Mouse (Mus musculus) limb, embryonic 11.5 days (tissue): ENCODE measurements around the gene Grin2b. TPM values are rescaled to one million over a fixed set of nuclear protein-coding genes. Genes with fewer than 3 reads are reported as not detected.
"Not testable (repeated sequence)": the region's sequence is repeated elsewhere in the genome, so short reads cannot be mapped to it uniquely, and the experiment has no call there.

ENCODE experiments used
- ATAC-seq: fragments of 200-750 bp; cut with Nextera tagmentation; 2 replicates; pipeline ENCODE4 v1.8.0; 2017; ENCODE audit warnings: low read depth; ENCODE audit not compliant: insufficient number of reproducible peaks, low FRiP score, low TSS enrichment
- DNase-seq: peaks from one replicate; pipeline ENCODE4 v3.0.0-alpha.2; 2015; ENCODE audit warnings: low spot score
- H3K27ac ChIP-seq: fragments of 300-500 bp; sonication (generic); replicated peaks from 2 replicates; pipeline ENCODE4 v1.5.1; 2014; ENCODE audit warnings: low read depth, mild to moderate bottlenecking, low read length
- H3K27me3 ChIP-seq: fragments of 300-500 bp; sonication (generic); 2 replicates; pipeline ENCODE4 v1.6.1; 2014; ENCODE audit warnings: mild to moderate bottlenecking, low read length, mixed read lengths; ENCODE audit not compliant: control insufficient read depth, insufficient read depth
- H3K36me3 ChIP-seq: fragments of 300-500 bp; sonication (generic); 2 replicates; pipeline ENCODE4 v1.6.1; 2014; ENCODE audit warnings: mild to moderate bottlenecking, low read length, moderate library complexity, mixed read lengths; ENCODE audit not compliant: control insufficient read depth, insufficient read depth
- H3K4me1 ChIP-seq: fragments of 300-500 bp; sonication (generic); 2 replicates; pipeline ENCODE4 v1.6.1; 2014; ENCODE audit warnings: low read length, mixed read lengths; ENCODE audit not compliant: control insufficient read depth, insufficient read depth
- H3K4me2 ChIP-seq: fragments of 300-500 bp; sonication (generic); 2 replicates; pipeline ENCODE4 v1.6.1; 2014; ENCODE audit warnings: low read depth, mild to moderate bottlenecking, moderate library complexity; ENCODE audit not compliant: severe bottlenecking
- H3K4me3 ChIP-seq: fragments of 300-500 bp; sonication (generic); 2 replicates; pipeline ENCODE4 v1.5.1; 2014; ENCODE audit warnings: low read depth, low read length
- H3K9ac ChIP-seq: fragments of 300-500 bp; sonication (generic); 2 replicates; pipeline ENCODE4 v1.6.1; 2014; ENCODE audit warnings: mild to moderate bottlenecking, low read length
- H3K9me3 ChIP-seq: fragments of 300-500 bp; sonication (generic); 2 replicates; pipeline ENCODE4 v1.6.1; 2016; ENCODE audit warnings: low read length; ENCODE audit not compliant: control insufficient read depth
- WGBS: fragments of 180-500 bp; shearing (Covaris S2); extraction: QIAGEN DNeasy Blood & Tissue Kit; methylation state at CpG from one replicate; pipeline ENCODE4 v1.1.7; 2014; 5-methylcytosine and 5-hydroxymethylcytosine counted together
- polyA plus RNA-seq: library from polyadenylated mRNA; unstranded; fragments of >200 nt; fragmentation: Nextera tagmentation; extraction: Ambion mirVana; gene quantifications from 2 replicates; pipeline ENCODE4 v1.2.1, GENCODE M21; 2014

Grin2b gene
- polyA plus RNA-seq, 1 experiment from 2014 or later = 0.32 TPM

DNA sequence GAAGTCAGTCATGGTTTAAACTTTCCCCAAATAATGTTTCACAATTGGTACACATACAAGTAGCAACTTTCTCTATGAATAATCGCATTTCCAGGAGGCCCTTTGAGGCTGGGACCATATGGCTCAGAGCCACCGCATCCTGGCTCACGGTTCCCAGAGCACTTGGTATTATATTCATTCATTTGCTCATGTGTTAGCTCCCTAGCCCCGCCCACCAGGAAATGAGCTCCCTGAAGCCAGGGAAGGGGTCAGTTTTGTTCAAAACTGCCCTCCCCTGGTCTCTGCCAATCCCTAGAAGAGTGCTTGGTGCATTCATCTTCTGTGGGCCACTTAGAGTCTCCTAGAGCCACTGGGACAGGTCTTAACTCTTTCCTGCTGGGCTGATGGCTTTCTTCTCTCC lies 344.3 kb downstream of the Grin2b start:
- no peak overlapping the region for H3K4me2 ChIP-seq
- no peaks in the 10 kb centered on the region for H3K4me1 ChIP-seq
- 55% methylated on average over 4 of the region's 4 CpGs for whole genome bisulfite sequencing
- H3K9ac ChIP-seq = no peak overlapping the region
- no peak overlapping the region for H3K4me3 ChIP-seq
- H3K9me3 ChIP-seq = no peaks in the 10 kb centered on the region
- H3K36me3 ChIP-seq = no peaks in the 10 kb centered on the region
- DNase-seq (no peak), ATAC-seq (no peak)
- H3K27me3 ChIP-seq = no peaks in the 10 kb centered on the region
- H3K27ac ChIP-seq = no peak overlapping the region

DNA sequence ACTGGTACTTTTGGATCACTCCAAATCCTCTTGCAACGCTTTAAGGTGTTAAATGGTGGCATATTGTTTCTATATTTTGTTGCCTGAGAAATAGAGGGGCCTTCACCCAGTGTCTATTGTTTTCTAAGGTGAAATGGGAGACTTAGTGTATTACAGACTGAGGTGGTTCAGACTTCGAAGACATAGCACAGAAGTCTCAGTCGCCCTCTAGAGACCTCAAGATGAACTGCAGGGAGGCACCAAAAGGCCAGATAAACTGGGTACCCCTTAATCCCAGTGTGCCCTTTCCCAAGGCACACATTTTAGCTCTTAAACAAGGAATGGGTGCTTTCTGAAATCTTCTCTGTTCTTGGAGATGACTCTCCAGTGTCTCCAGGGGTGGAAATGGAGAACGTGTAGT lies 345.4 kb downstream of the Grin2b start:
- H3K27me3 ChIP-seq = no peaks in the 10 kb centered on the region
- H3K36me3 ChIP-seq = no peaks in the 10 kb centered on the region
- H3K4me2 ChIP-seq = no peak overlapping the region
- no peak overlapping the region for H3K27ac ChIP-seq
- no peaks in the 10 kb centered on the region for H3K4me1 ChIP-seq
- no peak for ATAC-seq
- 18% methylated on average over 4 of the region's 4 CpGs for WGBS
- H3K4me3 ChIP-seq = no peak overlapping the region
- H3K9ac ChIP-seq = no peak overlapping the region
- DNase-seq = peak; percentile 57
- no peaks in the 10 kb centered on the region for H3K9me3 ChIP-seq

DNA sequence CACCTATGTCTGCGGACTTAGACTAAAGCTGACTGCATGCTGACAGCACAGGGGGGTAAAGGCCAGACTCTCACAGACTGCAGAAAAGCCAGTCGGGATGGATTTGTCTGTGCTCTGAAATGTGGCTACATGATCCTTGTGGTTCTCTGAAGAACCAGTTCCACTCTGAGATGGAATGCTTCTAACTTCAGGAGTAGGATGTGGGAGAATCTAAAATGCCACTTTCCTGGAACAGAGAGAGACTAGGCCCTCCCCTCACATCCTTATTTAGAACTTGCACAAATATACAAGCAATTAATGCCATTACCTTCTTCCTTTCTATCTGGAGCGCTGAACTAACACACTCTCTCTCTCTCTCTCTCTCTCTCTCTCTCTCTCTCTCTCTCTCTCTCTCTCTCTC lies 346.0 kb downstream of the Grin2b start:
- no peaks in the 10 kb centered on the region for H3K36me3 ChIP-seq
- H3K4me3 ChIP-seq = no peak overlapping the region
- H3K27ac ChIP-seq = no peak overlapping the region
- H3K4me2 ChIP-seq = no peak overlapping the region
- WGBS = 95% methylated on average over 3 of the region's 3 CpGs
- no peaks in the 10 kb centered on the region for H3K4me1 ChIP-seq
- no peak for ATAC-seq
- H3K27me3 ChIP-seq = no peaks in the 10 kb centered on the region
- no peaks in the 10 kb centered on the region for H3K9me3 ChIP-seq
- no peak for DNase-seq
- H3K9ac ChIP-seq = no peak overlapping the region

DNA sequence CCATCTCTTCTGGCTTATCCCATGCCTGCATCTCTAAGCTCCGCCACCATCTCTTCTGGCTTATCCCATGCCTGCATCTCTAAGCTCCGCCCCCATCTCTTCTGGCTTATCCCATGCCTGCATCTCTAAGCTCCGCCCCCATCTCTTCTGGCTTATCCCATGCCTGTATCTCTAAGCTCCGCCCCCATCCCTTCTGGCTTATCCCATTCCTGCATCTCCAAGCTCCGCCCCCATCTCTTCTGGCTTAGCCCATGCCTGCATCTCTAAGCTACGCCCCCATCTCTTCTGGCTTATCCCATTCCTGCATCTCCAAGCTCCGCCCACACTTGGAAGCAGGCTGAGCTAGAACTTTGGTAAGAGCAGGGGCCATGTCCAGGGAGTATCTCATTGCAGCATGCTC lies 346.5 kb downstream of the Grin2b start:
- not testable (repeated sequence) for H3K9me3 ChIP-seq, DNase-seq, H3K9ac ChIP-seq, H3K36me3 ChIP-seq, H3K4me2 ChIP-seq, H3K27ac ChIP-seq, ATAC-seq, H3K4me1 ChIP-seq, H3K4me3 ChIP-seq, H3K27me3 ChIP-seq
- 96% methylated on average over 7 of the region's 7 CpGs for WGBS

DNA sequence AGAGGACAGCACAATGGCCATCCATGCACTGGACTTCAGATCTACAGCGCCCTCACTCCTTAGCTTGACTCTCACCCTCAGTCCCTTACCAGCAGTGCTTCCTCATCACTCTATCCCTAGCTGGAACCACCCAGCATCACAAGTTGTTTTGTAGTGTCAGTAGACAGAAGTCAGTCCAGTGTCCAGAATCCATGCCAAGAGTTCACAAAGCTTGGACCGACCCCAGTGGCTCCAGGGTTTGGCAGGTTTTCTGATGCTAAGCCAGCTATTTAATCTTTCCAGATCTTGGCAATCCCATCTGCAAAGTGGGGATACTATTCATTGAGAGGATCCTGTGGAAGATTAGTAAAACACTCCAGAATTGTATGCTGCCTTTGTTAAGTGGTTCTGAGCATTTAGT lies 355.9 kb downstream of the Grin2b start:
- Histone ChIP-seq H3K27me3 (no peaks in the 10 kb centered on the region), H3K9ac (no peak overlapping the region), H3K4me3 (no peak overlapping the region), H3K4me2 (no peak overlapping the region), H3K4me1 (no peaks in the 10 kb centered on the region), H3K9me3 (no peaks in the 10 kb centered on the region), H3K27ac (no peak overlapping the region), H3K36me3 (no peaks in the 10 kb centered on the region)
- DNase-seq (no peak), ATAC-seq (no peak)
- WGBS = 92% methylated on average over 2 of the region's 2 CpGs

DNA sequence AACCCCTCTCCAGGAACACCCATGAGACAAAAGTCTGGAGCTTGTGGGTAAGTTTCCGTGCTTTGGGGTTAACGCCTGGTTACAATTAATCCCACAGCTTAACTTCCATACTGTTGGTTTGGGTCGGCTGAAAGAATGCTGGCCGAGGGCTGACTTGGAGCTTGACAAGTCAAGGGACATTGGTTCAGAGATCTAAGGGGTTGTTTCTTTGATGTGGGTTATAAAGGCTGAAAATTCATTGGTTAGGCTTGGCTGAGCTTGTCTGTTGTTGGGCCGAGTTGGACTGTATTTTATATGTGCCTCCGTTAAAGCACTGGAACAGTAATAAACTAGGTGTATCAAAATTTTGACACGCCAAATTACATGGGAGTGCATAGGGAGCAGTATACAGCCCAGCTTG lies 359.6 kb downstream of the Grin2b start:
- WGBS = 65% methylated on average over 7 of the region's 7 CpGs
- H3K36me3 ChIP-seq = no peaks in the 10 kb centered on the region

DNA sequence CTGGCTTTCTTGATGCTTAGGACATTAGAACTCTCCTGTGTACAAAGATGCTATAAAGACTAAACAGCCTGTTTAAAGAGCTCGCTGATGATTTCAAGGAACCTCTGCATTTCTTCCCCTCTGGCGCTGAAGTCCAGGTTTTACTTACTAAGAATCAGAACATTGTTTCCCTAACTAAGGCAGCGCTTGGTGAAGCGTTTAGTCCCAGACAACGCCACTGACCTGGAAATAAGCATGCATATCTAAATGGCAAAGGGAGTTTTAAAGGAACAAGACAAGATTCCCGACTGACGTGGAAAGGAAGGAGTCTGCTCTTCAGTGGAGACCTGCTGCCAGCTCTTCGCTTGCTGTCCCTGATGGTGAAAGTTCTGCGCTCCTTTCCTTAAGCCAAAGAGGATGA lies 367.9 kb downstream of the Grin2b start:
- Histone ChIP-seq H3K27me3 (no peaks in the 10 kb centered on the region), H3K27ac (no peak overlapping the region), H3K9ac (no peak overlapping the region), H3K9me3 (no peaks in the 10 kb centered on the region), H3K4me1 (no peaks in the 10 kb centered on the region), H3K4me2 (no peak overlapping the region), H3K4me3 (no peak overlapping the region), H3K36me3 (no peaks in the 10 kb centered on the region)
- WGBS = 89% methylated on average over 9 of the region's 9 CpGs
- ATAC-seq (no peak), DNase-seq (no peak)

More for the DNA sequence above, 359.6 kb downstream of the Grin2b start:
- no peak for DNase-seq
- no peak for ATAC-seq
- Histone ChIP-seq H3K27me3 (no peaks in the 10 kb centered on the region), H3K9me3 (no peaks in the 10 kb centered on the region), H3K4me1 (no peaks in the 10 kb centered on the region), H3K27ac (no peak overlapping the region), H3K9ac (no peak overlapping the region), H3K4me2 (no peak overlapping the region), H3K4me3 (no peak overlapping the region)

DNA sequence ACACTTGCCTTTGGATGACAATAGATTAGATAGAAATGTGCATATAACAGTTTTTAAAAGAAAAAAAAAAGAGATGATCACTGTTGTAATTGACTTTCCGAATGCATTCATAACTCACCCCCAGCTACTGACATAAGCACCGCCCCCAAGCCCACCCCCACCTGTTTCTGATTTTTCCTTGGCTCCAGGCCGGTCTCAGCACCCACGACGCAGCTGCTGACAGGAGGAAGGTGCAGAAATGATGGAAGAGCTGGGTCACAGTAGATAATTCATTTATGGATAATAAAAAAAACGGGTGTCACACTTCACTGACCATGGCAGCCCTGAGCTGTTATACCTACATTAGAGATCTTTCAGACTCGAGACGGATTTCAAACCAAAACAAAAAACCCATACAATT lies 373.4 kb downstream of the Grin2b start:
- WGBS = 41% methylated on average over 8 of the region's 8 CpGs
- H3K9me3 ChIP-seq = no peaks in the 10 kb centered on the region
- ATAC-seq (no peak), DNase-seq (no peak)
- H3K4me2 ChIP-seq = no peak overlapping the region
- H3K4me1 ChIP-seq = no peaks in the 10 kb centered on the region
- H3K36me3 ChIP-seq = no peaks in the 10 kb centered on the region
- H3K9ac ChIP-seq = no peak overlapping the region
- H3K27ac ChIP-seq = no peak overlapping the region
- no peaks in the 10 kb centered on the region for H3K27me3 ChIP-seq
- H3K4me3 ChIP-seq = no peak overlapping the region

DNA sequence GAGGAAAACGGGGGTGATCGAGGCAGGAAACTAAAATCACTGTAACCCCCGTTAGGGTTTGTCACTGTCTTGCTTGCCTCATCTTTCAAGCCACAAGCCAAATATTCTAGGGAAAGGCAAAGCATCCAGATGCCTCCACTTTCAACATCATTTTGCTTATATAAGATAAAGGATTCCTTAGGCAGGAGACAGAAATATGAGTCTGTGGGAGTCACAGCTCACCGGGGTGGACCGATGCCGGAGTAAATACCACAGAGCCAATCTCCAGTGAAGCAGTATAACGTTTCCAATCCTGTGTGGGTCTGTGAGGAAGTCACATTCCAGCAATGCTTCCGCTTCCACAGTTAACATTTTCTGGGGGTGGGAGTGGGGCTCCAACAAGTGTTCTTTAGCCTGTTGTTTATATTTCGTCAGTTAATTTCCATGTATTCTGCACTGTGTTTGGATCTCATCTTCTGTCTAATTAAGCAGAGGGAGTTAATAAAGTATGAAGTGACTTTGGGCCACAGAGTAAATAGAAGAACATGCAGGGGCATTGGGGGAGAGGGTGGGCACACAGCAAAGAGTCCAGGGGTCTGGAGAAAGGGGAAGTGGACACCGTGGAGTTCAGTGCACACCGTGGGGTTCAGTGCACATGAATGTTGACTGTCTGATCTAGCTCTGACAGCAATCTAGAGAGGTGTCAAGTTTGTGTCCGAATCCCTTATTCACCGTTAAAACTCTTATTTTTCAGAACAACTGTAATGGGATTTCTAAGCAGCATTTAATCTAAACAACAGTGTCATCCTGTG lies 374.9 kb downstream of the Grin2b start:
- no peak for ATAC-seq
- no peak overlapping the region for H3K27ac ChIP-seq
- H3K36me3 ChIP-seq = no peaks in the 10 kb centered on the region
- no peak overlapping the region for H3K4me3 ChIP-seq
- H3K4me1 ChIP-seq = no peaks in the 10 kb centered on the region
- no peak for DNase-seq
- no peak overlapping the region for H3K9ac ChIP-seq
- no peak overlapping the region for H3K4me2 ChIP-seq
- 82% methylated on average over 13 of the region's 13 CpGs for WGBS
- H3K9me3 ChIP-seq = no peaks in the 10 kb centered on the region
- no peaks in the 10 kb centered on the region for H3K27me3 ChIP-seq
